Mouse (Mus musculus): ENCODE measurements around the gene Gm21775. TPM values are rescaled to one million over a fixed set of nuclear protein-coding genes. Genes with fewer than 3 reads are reported as not detected.
"Not testable (repeated sequence)": the region's sequence is repeated elsewhere in the genome, so short reads cannot be mapped to it uniquely, and the experiment has no call there.

Gm21775 gene
- not detected in 2 replicates for polyA plus RNA-seq (2015; fragmentation: Nextera tagmentation; extraction: Ambion mirVana)

DNA sequence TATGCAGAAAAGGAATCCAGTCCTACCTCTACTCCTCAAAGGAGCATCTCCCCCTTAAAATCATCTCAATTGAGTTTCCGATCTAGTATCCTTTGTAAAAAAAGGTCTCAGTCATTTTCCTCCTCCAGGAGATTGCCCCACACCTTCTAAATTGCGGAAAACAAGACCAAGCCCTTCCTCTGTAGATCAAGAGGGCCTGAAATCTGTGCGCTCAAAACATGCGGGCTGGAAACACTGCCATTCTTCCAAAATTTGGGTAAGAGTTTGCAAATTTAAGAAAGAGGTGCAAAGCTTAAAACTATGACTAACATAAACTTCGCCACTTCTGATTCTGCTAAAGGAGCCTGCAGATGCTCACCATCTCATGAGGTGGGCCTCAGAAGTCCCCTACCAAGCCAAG lies at the start of gene Gm21775:
Gm21775 (plus strand) TSS at position 301 of the 400 bp plus-strand sequence.
- not testable (repeated sequence) for H3K27ac ChIP-seq; H3K4me3 ChIP-seq; H3K9me3 ChIP-seq (replicated peaks); H3K9ac ChIP-seq; H3K4me1 ChIP-seq (replicated peaks); H3K4me2 ChIP-seq; H3K27me3 ChIP-seq; ATAC-seq (replicated peaks; ENCODE audit: insufficient number of reproducible peaks, insufficient read depth, low FRiP score, low read depth); H3K36me3 ChIP-seq
- 62% methylated on average over 5 of the region's 5 CpGs for WGBS

DNA sequence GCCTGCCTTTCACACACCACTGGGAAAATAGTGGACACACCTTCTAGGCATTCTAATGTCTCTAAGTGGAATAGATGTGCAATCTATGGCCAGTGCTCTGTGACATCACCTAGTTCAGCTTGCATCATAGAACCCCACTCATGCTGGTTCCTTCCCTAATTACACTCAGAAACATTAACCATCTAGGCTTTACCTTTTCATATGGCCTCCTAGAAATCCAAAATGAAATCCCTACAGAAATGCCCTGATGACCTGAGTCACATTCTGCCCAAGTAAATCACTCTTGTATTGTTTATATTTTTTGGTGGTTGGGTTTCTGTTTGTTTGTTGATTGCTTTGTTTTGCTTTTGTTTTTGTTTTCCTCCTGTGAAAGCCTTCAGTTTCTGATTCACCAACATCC lies 17.3 kb upstream of the Gm21775 start, which contains the start of gene Gm20737:
Gm20737 (minus strand) TSS at position 101 of the 400 bp plus-strand sequence.
- not testable (repeated sequence) for H3K4me3 ChIP-seq; H3K27ac ChIP-seq; ATAC-seq (replicated peaks; ENCODE audit: insufficient number of reproducible peaks, insufficient read depth, low FRiP score, low read depth); H3K9ac ChIP-seq; H3K27me3 ChIP-seq; H3K4me2 ChIP-seq; H3K4me1 ChIP-seq (replicated peaks); H3K9me3 ChIP-seq (replicated peaks); H3K36me3 ChIP-seq

Other genes starting within 250 kb of the Gm21775 start
- not detected in 2 replicates for gene Gm20834, start 228.9 kb upstream of the Gm21775 start, polyA plus RNA-seq (2015; fragmentation: Nextera tagmentation; extraction: Ambion mirVana)
- not detected in 2 replicates for gene Gm28510, start 140.7 kb upstream of the Gm21775 start, polyA plus RNA-seq (2015; fragmentation: Nextera tagmentation; extraction: Ambion mirVana)
- gene Gm20737, start 17.4 kb upstream of the Gm21775 start, polyA plus RNA-seq (2015; fragmentation: Nextera tagmentation; extraction: Ambion mirVana), result not detected in 2 replicates
- gene Gm21900, start 62.9 kb downstream of the Gm21775 start, polyA plus RNA-seq (2015; fragmentation: Nextera tagmentation; extraction: Ambion mirVana), result not detected in 2 replicates
- not detected in 2 replicates for gene Gm20777, start 199.0 kb downstream of the Gm21775 start, polyA plus RNA-seq (2015; fragmentation: Nextera tagmentation; extraction: Ambion mirVana)

Data from heart, embryonic 15.5 days (tissue).